Mouse (Mus musculus) adrenal gland, postnatal 25 days (tissue): ENCODE measurements around the gene Ndufc1. TPM values are rescaled to one million over a fixed set of nuclear protein-coding genes. Genes with fewer than 3 reads are reported as not detected.
A peak's percentile ranks its signal among the peaks of the same experiment; 100 is the strongest.
"Not testable (repeated sequence)": the region's sequence is repeated elsewhere in the genome, so short reads cannot be mapped to it uniquely, and the experiment has no call there.

Experiments used
- DNase-seq: peaks from one replicate; pipeline ENCODE4 v3.0.0; 2021; ENCODE audit warnings: mixed read lengths
- total RNA-seq: library from RNA; stranded (reverse); gene quantifications from 2 replicates; pipeline ENCODE4 v1.2.3, GENCODE M21; 2021

Ndufc1 gene
- total RNA-seq, 1 experiment from 2014 or later = 732 TPM

- no peak for DNase-seq
Observed at GRCm38 (mm10) chr3:51368011-51368410, 40.8 kb downstream of the Ndufc1 start.

- no peak for DNase-seq
Observed at GRCm38 (mm10) chr3:51366926-51367325, 41.9 kb downstream of the Ndufc1 start.

- DNase-seq = no peak
Observed at GRCm38 (mm10) chr3:51365517-51365882, 43.3 kb downstream of the Ndufc1 start.

GRCm38 (mm10) chr3:51364703-51365516 is 43.9 kb downstream of the Ndufc1 start:
- peak; percentile 66 for DNase-seq

- DNase-seq = no peak
Observed at GRCm38 (mm10) chr3:51361066-51361465, 47.7 kb downstream of the Ndufc1 start.

- DNase-seq = no peak
Observed at GRCm38 (mm10) chr3:51359558-51360307, 49.1 kb downstream of the Ndufc1 start.

GRCm38 (mm10) chr3:51358660-51359557 is 49.9 kb downstream of the Ndufc1 start:
- peak; percentile 70 for DNase-seq

GRCm38 (mm10) chr3:51358181-51358580 is 50.6 kb downstream of the Ndufc1 start:
- peak; percentile 72 for DNase-seq

- no peak for DNase-seq
Observed at GRCm38 (mm10) chr3:51357624-51358023, 51.2 kb downstream of the Ndufc1 start.

GRCm38 (mm10) chr3:51357078-51357477 is 51.7 kb downstream of the Ndufc1 start:
- no peak for DNase-seq

- DNase-seq = not testable (repeated sequence)
Observed at GRCm38 (mm10) chr3:51354956-51355355, 53.8 kb downstream of the Ndufc1 start.

Other genes starting within 250 kb of the Ndufc1 start
- 10.7 and 27.8 TPM in 2 replicates for gene Noct, start 184.5 kb downstream of the Ndufc1 start, total RNA-seq
- gene Elf2, start 68.3 kb downstream of the Ndufc1 start, total RNA-seq = 84.4 and 88.0 TPM in 2 replicates
- gene Mgarp, start 12.2 kb downstream of the Ndufc1 start, total RNA-seq = 637 and 688 TPM in 2 replicates
- gene Naa15, start 6.2 kb upstream of the Ndufc1 start, total RNA-seq = 56.0 and 65.8 TPM in 2 replicates
- 14.1 and 17.4 TPM in 2 replicates for gene Rab33b, start 74.9 kb upstream of the Ndufc1 start, total RNA-seq
- 38.5 and 53.8 TPM in 2 replicates for gene Setd7, start 151.9 kb upstream of the Ndufc1 start, total RNA-seq